Mouse (Mus musculus) lung, adult 2 months (tissue): ENCODE measurements at regions not wholly inside any gene's neighbourhood (a gene's known extent, or its start where the extent isn't known, plus 50 kb on each side); places are given as distances from the start of the nearest gene placed in this dataset.

Experiments used
- DNase-seq: peaks from one replicate; pipeline ENCODE4 v3.0.0; 2022
- H3K4me1 ChIP-seq: fragments of 200-500 bp; 2 replicates; pipeline ENCODE4 v1.6.1; 2011; ENCODE audit warnings: low read length; ENCODE audit not compliant: control insufficient read depth, insufficient read depth
- H3K4me3 ChIP-seq: fragments of 200-500 bp; replicated peaks from 2 replicates; pipeline ENCODE3; 2011; ENCODE audit warnings: low read depth, mild to moderate bottlenecking, control low read depth, low read length; ENCODE audit errors: extremely low read depth
- CTCF ChIP-seq: fragments of 200-500 bp; IDR thresholded peaks from 2 replicates; pipeline ENCODE4 v1.5.1; 2011; ENCODE audit warnings: mild to moderate bottlenecking, low read length, control low read depth; ENCODE audit not compliant: insufficient read depth
- POLR2A ChIP-seq: fragments of 200-500 bp; IDR thresholded peaks from 2 replicates; pipeline ENCODE4 v1.6.1; 2011; ENCODE audit warnings: low read depth, mild to moderate bottlenecking, control low read depth, low read length, borderline replicate concordance; ENCODE audit errors: extremely low read depth
- WGBS: fragments of 180-500 bp; shearing (Covaris S2); methylation state at CpG from one replicate; pipeline ENCODE4 v1.1.7; 2018; 5-methylcytosine and 5-hydroxymethylcytosine counted together

DNA sequence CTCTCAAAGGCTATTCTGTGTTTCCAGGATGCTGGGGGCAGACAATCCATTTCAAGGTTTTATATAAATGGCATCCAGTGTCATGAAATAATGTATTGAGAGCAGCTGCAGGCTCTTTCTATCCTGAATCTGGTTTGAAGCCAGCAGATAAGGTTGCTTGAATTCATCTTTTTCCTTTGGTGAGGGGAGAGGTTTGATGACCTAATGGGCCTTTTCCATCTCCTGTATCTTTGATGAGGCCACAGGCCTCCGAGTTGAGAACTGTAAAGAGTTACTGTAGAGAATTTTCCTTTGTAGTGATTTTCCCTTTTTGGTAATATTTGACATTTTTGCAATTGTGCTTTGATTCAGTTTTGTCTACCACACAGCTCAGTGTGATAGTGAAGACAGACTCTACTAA is 458.8 kb upstream of the 1700008P02Rik start:
- H3K4me3 ChIP-seq = no peak overlapping the region
- no peaks in the 10 kb centered on the region for H3K4me1 ChIP-seq
- no peak for TF ChIP-seq POLR2A
- TF ChIP-seq CTCF = no peak
- WGBS = 29% methylated on average over 1 of the region's 1 CpGs
- DNase-seq = no peak

GRCm38 (mm10) chr3:7076850-7077249 is 456.6 kb upstream of the 1700008P02Rik start:
- WGBS = 72% methylated on average over 3 of the region's 3 CpGs
- TF ChIP-seq POLR2A = no peak
- TF ChIP-seq CTCF = no peak
- no peaks in the 10 kb centered on the region for H3K4me1 ChIP-seq
- H3K4me3 ChIP-seq = no peak overlapping the region
- no peak for DNase-seq

DNA sequence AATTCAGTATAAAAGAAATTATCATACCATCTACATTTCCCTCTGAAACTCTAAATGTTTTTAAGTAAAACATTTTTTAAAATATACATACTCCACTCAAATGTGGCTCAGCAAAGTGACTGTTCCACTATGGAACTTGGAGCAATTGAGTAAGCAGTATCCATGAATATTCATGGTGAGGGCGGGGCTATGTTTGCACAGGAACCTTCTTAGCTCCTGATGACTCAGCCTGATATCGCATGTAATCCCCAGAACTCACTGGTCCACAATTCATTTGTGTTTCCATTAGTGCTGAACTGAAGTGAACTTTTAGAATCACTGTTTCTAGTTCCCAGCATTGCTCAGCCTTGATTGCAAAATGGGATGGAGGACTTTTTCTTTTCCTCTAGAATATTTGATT is 454.2 kb upstream of the 1700008P02Rik start:
- DNase-seq = no peak
- Histone ChIP-seq H3K4me3 (no peak overlapping the region), H3K4me1 (no peaks in the 10 kb centered on the region)
- 55% methylated on average over 2 of the region's 2 CpGs for WGBS
- TF ChIP-seq POLR2A (no peak), CTCF (no peak)

GRCm38 (mm10) chr3:7041372-7042057 is 421.3 kb upstream of the 1700008P02Rik start:
- no peaks in the 10 kb centered on the region for H3K4me1 ChIP-seq
- TF ChIP-seq CTCF = no peak
- TF ChIP-seq POLR2A = no peak
- H3K4me3 ChIP-seq = no peak overlapping the region
- WGBS = 51% methylated on average over 2 of the region's 2 CpGs
- DNase-seq = no peak

- no peak for TF ChIP-seq POLR2A
- TF ChIP-seq CTCF = no peak
- DNase-seq = no peak
Measured at GRCm38 (mm10) chr3:7035833-7036232, 415.6 kb upstream of the 1700008P02Rik start.

GRCm38 (mm10) chr3:7027845-7028244 is 407.6 kb upstream of the 1700008P02Rik start:
- Histone ChIP-seq H3K4me3 (no peak overlapping the region), H3K4me1 (no peaks in the 10 kb centered on the region)
- 29% methylated on average over 5 of the region's 5 CpGs for WGBS
- peak; percentile 22; the same call in 1 of the 2 replicates for TF ChIP-seq CTCF
- TF ChIP-seq POLR2A = no peak
- no peak for DNase-seq

More at GRCm38 (mm10) chr3:7035833-7036232, 415.6 kb upstream of the 1700008P02Rik start:
- WGBS = 69% methylated on average over 2 of the region's 2 CpGs
- Histone ChIP-seq H3K4me3 (no peak overlapping the region), H3K4me1 (no peaks in the 10 kb centered on the region)

GRCm38 (mm10) chr3:7014345-7014973 is 394.2 kb upstream of the 1700008P02Rik start:
- no peak for DNase-seq
- H3K4me3 ChIP-seq = no peak overlapping the region
- TF ChIP-seq POLR2A (no peak), CTCF (no peak)
- H3K4me1 ChIP-seq = no peaks in the 10 kb centered on the region
- WGBS = 50% methylated on average over 7 of the region's 7 CpGs

DNA sequence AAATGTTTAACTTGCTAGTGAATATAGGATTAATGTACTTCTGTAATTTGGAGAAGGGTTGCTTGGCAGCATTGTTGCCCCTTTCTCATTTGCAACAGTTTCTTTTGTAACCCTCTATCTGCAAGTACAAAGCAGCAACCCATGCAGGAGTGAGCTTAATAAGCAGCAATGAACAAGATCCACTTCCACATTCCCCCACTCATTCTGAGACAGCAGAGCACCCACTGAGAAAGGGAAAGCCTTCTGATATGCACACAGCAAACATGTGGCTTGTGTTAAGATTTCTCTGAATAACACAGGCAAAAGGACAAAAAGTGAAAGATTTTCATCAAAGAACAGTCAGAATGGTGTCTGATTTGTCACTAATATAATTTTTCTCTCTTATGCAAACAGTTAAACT is 393.3 kb upstream of the 1700008P02Rik start:
- no peak for DNase-seq
- Histone ChIP-seq H3K4me3 (no peak overlapping the region), H3K4me1 (no peaks in the 10 kb centered on the region)
- TF ChIP-seq POLR2A (no peak), CTCF (no peak)

- Histone ChIP-seq H3K4me3 (no peak overlapping the region), H3K4me1 (no peaks in the 10 kb centered on the region)
- TF ChIP-seq CTCF (no peak), POLR2A (no peak)
- WGBS = 62% methylated on average over 7 of the region's 7 CpGs
- no peak for DNase-seq
Measured at GRCm38 (mm10) chr3:7010294-7011087, 390.2 kb upstream of the 1700008P02Rik start.
